Mouse (Mus musculus) G1E (cell line): ENCODE data around the gene Wdr17.

ENCODE experiments used
- CTCF ChIP-seq: IDR thresholded peaks from 2 replicates; pipeline ENCODE4 v1.5.1; 2012; ENCODE audit warnings: low read depth, low read length, inconsistent platforms, mixed read lengths
- GATA1 ChIP-seq: IDR thresholded peaks from 2 replicates; pipeline ENCODE4 v1.6.1; 2012; ENCODE audit warnings: borderline replicate concordance, low read length, inconsistent platforms, mixed read lengths
- GATA2 ChIP-seq: IDR thresholded peaks from 2 replicates; pipeline ENCODE4 v1.6.1; 2012; ENCODE audit warnings: low read depth, low read length, inconsistent platforms, borderline replicate concordance
- POLR2AphosphoS5 ChIP-seq: IDR thresholded peaks from 2 replicates; pipeline ENCODE4 v1.6.1; 2012; ENCODE audit warnings: low read depth, low read length, inconsistent platforms; ENCODE audit not compliant: insufficient replicate concordance
- TAL1 ChIP-seq: conservative IDR thresholded peaks from 2 replicates; pipeline ENCODE4 v1.6.1; 2012; ENCODE audit warnings: low read depth, low read length, inconsistent platforms, mixed read lengths

GRCm38 (mm10) chr8:54610238-54610637, 276.7 kb downstream of the Wdr17 start:
- TF ChIP-seq CTCF (no peak), GATA1 (no peak), POLR2AphosphoS5 (no peak), TAL1 (no peak), GATA2 (no peak)
